Mouse (Mus musculus) adrenal gland (tissue): Measurements from ENCODE around the gene Lrrc42.

Experiments
- intact Hi-C: fragments of 180-260 bp; cut with DNase I; formaldehyde crosslinking; loops from one replicate; pipeline ENCODE4 v1.15.1; 2025
- long read RNA-seq, 2 experiments: library from polyadenylated mRNA; unstranded; transcript quantifications; one replicate each; pipeline ENCODE4 v2.0.0; 2020; ENCODE audit warnings: borderline replicate concordance in 1 of 2; ENCODE audit not compliant: insufficient replicate concordance in 1 of 2

The Lrrc42 gene
- long read RNA-seq, experiment 1, transcript Lrrc42-201 (8 exons, 1,755 nt), result major isoform, 13 of 14 reads
- long read RNA-seq, experiment 1, partial matches to known transcripts, result 0 of 14 reads
- long read RNA-seq, experiment 1, other reads (novel, unspliced or antisense), result 1 of 14 reads
- long read RNA-seq, experiment 2, partial matches to known transcripts, result 0 of 4 reads
- long read RNA-seq, experiment 2, other reads (novel, unspliced or antisense), result 1 of 4 reads

DNA sequence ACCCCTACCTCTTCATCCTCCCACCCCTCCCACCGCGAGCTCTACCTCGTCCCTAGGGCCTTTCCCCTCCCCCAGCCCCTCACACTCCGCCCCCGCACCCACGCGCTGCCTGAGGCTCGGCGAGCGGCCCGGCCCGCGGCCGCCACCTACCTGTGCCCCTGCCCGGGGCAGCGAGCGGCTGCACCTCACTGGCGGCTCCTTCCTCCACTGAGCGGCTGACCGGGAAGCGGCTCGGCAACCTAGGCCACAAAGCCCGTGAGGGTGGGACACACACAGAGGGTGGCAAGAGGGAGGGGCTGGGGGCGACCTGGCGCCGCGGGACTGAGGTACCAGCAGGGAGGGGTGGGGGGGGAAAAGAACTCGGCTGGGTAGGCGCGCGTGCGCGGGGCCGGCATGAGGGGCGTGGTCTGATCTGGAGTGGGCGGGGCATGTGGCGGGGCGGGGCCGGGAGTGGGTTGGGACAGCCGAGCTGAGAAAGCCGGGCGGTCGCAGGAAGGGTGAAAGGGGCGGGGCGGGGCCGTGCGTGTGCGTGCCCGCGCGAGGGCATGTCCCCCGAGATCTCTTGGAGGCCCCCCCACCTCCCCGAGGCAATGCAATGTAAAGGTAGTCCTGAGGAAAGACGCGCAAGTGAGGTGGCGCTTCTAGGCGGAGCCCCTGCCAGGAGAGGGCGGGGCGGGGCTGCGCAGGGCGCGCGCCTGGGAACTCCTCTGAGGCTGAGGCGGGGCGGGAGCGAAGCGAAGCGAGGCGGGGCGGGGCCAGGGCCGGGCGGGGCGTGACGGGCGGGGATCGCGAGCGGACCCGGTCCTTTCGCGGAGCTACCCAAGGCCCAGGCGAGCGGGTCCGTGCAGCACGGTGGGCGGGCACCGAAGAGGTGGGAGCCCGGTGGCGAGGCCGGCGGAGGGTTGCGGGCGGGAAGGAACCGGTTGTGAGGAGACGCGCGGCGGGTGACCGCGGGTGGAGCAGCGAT is at the start of gene Lrrc42, which contains the start of gene Hspb11:
Lrrc42 (minus strand) TSS at position 408 of the 967 bp plus-strand sequence.
Hspb11 (plus strand) TSS at position 469 of the 967 bp plus-strand sequence.
- intact Hi-C loops, result loop anchor here (5.0 kb wide), 1 partner anchor 59 kb away; the partner anchor contains the start of gene Yipf1

- intact Hi-C loops, result no loop called here
Measured at GRCm38 (mm10) chr4:107302832-107303231, 49.5 kb upstream of the Lrrc42 start.

- intact Hi-C loops, result no loop called here
Measured at GRCm38 (mm10) chr4:107302221-107302620, 48.9 kb upstream of the Lrrc42 start.

GRCm38 (mm10) chr4:107300902-107301555 is 47.7 kb upstream of the Lrrc42 start:
- intact Hi-C loops, result no loop called here

- intact Hi-C loops, result no loop called here
Measured at GRCm38 (mm10) chr4:107300371-107300770, 47.0 kb upstream of the Lrrc42 start.

- intact Hi-C loops, result no loop called here
Measured at GRCm38 (mm10) chr4:107299779-107300340, 46.5 kb upstream of the Lrrc42 start.

DNA sequence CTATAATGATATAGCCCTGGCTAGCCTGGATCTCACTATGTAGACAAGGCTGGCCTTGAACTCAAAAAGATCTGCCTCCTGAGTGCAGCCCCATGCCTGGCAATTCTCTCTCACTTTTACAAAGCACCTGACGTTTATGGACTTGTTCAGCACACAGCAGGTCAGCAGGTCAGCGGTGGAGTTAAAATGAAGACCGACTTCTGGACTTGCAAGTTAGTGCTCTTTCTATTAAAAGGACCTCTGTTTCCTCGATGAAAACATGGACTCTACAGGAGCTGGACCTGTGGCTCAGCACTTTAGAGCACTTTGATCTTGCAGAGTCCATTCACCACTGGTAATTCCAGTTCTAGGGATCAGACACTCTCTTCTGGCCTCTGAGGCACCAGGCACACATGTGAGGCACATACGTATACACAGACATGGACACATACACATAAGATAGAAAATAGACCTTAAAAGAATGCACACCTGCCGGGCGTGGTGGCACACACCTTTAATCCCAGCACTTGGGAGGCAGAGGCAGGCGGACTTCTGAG is 44.8 kb upstream of the Lrrc42 start:
- intact Hi-C loops, result no loop called here

DNA sequence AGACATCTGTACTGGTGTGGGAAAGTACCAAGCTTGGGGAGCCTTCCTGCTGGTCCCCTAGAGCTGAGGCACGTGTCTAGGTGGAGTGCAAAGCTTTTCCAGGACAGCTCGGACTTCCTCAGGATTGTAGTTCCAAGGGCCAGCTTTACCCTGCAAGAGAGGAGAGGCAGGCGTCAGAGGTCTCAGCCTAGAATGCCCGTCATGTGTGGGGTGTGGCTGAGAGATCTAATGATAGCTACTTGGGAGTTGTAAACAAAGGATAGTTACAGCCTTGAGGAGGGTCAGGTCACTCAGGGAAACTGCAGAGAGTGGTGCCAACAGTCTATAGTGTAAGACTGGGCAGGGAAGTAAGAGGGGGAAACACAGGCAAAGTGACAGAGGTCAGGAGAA is 38.9 kb upstream of the Lrrc42 start:
- intact Hi-C loops, result no loop called here

GRCm38 (mm10) chr4:107291611-107292272 is 38.4 kb upstream of the Lrrc42 start:
- intact Hi-C loops, result no loop called here

- intact Hi-C loops, result no loop called here
Measured at GRCm38 (mm10) chr4:107287517-107287916, 34.2 kb upstream of the Lrrc42 start.

DNA sequence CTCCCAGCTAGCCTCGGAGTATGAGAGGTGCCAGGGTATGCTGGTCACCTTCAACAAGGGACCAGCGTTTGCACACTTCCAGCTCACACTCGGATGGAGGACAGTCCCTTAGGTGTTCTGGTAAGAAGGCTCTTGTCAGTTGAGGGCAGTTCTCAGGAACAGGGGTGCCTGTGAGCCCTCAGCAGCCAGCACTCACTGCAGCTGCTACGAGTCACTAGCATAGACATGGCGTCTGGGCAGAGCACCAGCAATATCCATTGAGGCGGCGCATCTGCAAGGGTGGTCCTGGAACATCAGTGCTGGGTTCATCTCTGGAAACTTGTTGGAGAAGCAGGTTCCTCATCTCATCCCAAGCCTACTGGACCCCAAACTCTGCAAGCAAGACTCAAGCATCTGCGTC is 33.1 kb upstream of the Lrrc42 start:
- intact Hi-C loops, result no loop called here

- intact Hi-C loops, result no loop called here
Measured at GRCm38 (mm10) chr4:107285446-107286200, 32.3 kb upstream of the Lrrc42 start.

DNA sequence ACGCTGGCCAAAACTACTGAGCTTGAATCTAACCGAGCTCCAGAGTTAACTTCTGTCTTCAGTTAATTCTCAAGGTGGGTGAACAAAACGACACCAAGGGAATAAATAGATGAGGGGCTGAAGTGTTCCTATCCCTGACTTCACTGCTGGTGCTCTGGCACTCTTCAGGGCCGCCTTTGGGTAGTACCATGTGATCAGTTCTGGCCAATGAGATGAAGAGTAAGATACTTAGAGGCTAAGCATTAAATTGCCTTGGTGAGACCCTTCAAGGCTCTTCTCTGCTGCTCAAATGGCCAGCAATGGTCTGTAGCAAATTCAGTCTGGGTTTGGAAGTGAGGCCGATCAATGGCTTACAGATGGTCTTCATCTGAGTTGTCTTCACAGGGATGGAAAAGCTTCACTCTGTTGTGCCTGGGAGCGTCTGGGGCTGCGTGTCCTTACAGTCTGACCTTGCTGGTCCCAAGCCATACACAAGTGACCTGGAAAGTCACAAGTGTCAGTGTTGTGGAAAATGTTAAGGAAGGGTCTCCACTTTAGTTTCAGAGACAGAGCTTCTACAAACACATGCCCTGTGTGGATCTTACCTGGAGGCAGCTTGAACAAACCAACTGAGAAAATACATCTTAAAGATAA is 27.6 kb upstream of the Lrrc42 start:
- intact Hi-C loops, result no loop called here

- intact Hi-C loops, result no loop called here
Measured at GRCm38 (mm10) chr4:107278188-107278707, 24.9 kb upstream of the Lrrc42 start.

DNA sequence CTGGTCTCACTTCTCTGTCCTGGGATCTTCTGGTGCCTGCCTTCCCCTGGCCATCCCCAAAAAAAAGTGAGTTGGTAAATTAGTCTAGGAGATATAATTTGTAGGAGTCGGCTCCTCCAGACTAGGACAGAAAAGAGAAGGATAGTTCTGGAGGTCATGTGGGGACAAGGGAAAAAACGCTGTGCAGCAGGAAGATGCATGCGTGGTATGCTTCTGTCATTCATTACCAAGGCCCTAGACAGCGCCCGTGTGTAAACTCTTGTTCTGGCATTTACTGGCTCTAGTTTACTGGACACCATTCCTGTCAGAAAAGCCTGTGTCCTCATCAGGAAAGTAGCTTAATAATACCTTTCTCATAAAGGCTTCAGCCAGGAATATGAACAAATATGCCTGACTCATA is 21.2 kb upstream of the Lrrc42 start:
- intact Hi-C loops, result no loop called here

- intact Hi-C loops, result no loop called here
Measured at GRCm38 (mm10) chr4:107273683-107274082, 20.4 kb upstream of the Lrrc42 start.

DNA sequence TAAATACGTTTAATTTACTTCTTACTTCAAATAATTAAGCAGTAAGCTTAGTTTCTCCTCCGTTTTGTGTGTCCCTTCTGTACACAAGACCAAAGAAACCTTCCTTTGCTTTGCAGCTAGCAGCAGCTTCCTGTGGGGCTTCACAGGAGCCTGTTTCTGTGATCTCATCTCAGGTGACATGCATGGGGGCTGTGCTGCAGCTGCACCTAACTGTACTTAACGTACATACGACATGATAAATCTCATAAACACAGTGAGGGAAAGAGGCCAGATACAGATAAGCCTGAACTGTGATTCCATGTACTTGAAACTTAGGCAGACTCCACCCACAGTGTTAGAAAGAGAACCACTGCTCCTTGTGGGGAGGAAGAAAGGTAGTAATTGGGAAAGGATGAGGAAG is 6.7 kb upstream of the Lrrc42 start:
- intact Hi-C loops, result no loop called here

DNA sequence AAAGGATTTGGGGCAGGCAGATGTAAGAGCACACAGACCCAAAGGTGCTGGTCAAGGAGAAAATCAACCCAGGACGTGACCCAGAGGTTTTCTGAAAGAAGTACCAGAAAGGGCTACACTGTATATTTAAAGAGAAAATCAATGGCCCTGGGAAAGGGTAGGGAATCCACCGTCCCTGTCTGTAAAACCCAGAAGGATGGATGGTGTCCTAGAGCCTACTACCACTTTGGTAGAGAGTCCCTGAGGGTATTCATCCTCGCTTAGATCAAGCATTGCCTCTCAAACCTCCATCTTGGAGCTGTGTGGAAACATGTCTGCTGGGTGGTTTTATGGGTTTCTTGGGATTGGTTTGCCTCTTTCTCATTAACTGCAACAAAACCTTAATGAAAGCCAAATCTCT is 1.1 kb upstream of the Lrrc42 start:
- intact Hi-C loops, result loop anchor here (5.0 kb wide), 1 partner anchor 58 kb away; the partner anchor contains the start of gene Yipf1

- intact Hi-C loops, result loop anchor here (5.0 kb wide), 1 partner anchor 60 kb away; the partner anchor contains the start of gene Yipf1
Measured at GRCm38 (mm10) chr4:107252522-107252921, 810 bp downstream of the Lrrc42 start.
